Mouse (Mus musculus) intestine, postnatal 0 days (tissue): ENCODE data around the gene Ctu2. TPM values are rescaled to one million over a fixed set of nuclear protein-coding genes. Genes with fewer than 3 reads are reported as not detected.

Source experiments
- ATAC-seq: fragments of 200-750 bp; cut with Nextera tagmentation; 2 replicates; pipeline ENCODE4 v1.8.0; 2017; ENCODE audit warnings: mild to moderate bottlenecking, moderate TSS enrichment, moderate library complexity
- H3K27ac ChIP-seq: fragments of 300-500 bp; sonication (generic); 2 replicates; pipeline ENCODE4 v1.5.1; 2014; ENCODE audit warnings: mild to moderate bottlenecking, low read depth, low read length, moderate library complexity
- H3K27me3 ChIP-seq: fragments of 300-500 bp; sonication (generic); replicated peaks from 2 replicates; pipeline ENCODE4 v1.6.1; 2014; ENCODE audit warnings: low read length, mixed read lengths; ENCODE audit not compliant: control insufficient read depth, insufficient read depth
- H3K36me3 ChIP-seq: fragments of 300-500 bp; sonication (generic); 2 replicates; pipeline ENCODE4 v1.6.1; 2014; ENCODE audit warnings: mild to moderate bottlenecking, moderate library complexity; ENCODE audit not compliant: control insufficient read depth, insufficient read depth
- H3K4me1 ChIP-seq: fragments of 300-500 bp; sonication (generic); replicated peaks from 2 replicates; pipeline ENCODE4 v1.6.1; 2014; ENCODE audit warnings: antibody characterized with exemption, low read length, mixed read lengths; ENCODE audit not compliant: control insufficient read depth, insufficient read depth
- H3K4me2 ChIP-seq: fragments of 300-500 bp; sonication (generic); replicated peaks from 2 replicates; pipeline ENCODE4 v1.6.1; 2014; ENCODE audit warnings: low read depth, mild to moderate bottlenecking, moderate library complexity
- H3K4me3 ChIP-seq: fragments of 300-500 bp; sonication (generic); 2 replicates; pipeline ENCODE4 v1.5.1; 2014; ENCODE audit warnings: low read depth, low read length
- H3K9ac ChIP-seq: fragments of 300-500 bp; sonication (generic); 2 replicates; pipeline ENCODE4 v1.6.1; 2014; ENCODE audit warnings: mild to moderate bottlenecking, low read depth, low read length
- H3K9me3 ChIP-seq: fragments of 300-500 bp; sonication (generic); 2 replicates; pipeline ENCODE4 v1.6.1; 2016; ENCODE audit warnings: mixed run types; ENCODE audit not compliant: control insufficient read depth
- CTCF ChIP-seq: sonication (generic); IDR thresholded peaks from 2 replicates; pipeline ENCODE4 v1.5.1; 2016; ENCODE audit warnings: low read depth, mild to moderate bottlenecking, control low read depth, antibody characterized with exemption, moderate library complexity
- WGBS: fragments of 180-500 bp; shearing (Covaris S2); extraction: QIAGEN DNeasy Blood & Tissue Kit; methylation state at CpG from one replicate; pipeline ENCODE4 v1.1.7; 2014; 5-methylcytosine and 5-hydroxymethylcytosine counted together
- polyA plus RNA-seq: library from polyadenylated mRNA; unstranded; fragments of >200 nt; fragmentation: Nextera tagmentation; extraction: Ambion mirVana; gene quantifications from 2 replicates; pipeline ENCODE4 v1.2.1, GENCODE M21; 2015

Gene Ctu2
- polyA plus RNA-seq, 1 experiment from 2014 or later, result 22.4 TPM

DNA sequence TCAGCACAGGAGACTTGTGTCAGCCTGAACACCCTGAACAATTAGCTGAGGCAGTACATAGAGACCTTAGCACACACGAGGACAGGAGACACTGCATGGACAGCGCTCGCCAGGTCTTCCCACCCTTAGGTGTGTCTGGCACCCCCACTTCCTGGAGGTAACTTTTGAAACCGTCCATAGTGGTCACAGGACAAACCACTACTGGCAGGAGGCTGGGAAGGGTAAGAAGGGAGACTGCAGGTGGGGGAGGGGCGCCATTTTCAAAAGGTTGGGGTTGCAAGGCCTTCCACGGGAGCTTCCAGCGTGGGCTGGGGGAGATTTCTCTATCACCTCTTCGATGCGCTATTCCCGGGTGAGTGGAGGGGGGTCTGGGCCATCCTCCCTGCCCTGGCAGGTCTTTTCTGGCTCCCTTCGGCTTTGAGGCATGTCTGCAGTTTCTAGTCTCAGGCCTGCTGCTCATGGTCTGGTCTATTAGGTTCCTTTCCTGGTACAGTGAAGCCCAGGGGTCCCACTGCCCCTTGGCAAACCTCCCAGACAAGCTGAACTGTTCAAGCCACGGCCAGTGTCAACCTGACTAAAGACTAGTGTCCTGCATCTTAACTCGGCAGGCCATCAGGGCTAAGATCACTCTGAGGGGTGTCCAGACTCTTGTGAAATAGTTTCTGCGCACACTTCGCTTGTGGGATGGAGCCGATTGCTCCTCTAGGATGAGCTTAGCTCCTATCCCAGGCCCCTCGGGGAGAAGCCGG is 44.1 kb upstream of the Ctu2 start:
- H3K4me3 ChIP-seq, result peak overlapping the region; percentile 67
- H3K27me3 ChIP-seq, result no peaks in the 10 kb centered on the region
- no peak for TF ChIP-seq CTCF
- H3K27ac ChIP-seq, result peak overlapping the region; percentile 75
- 17% methylated on average over 18 of the region's 18 CpGs for WGBS
- H3K9ac ChIP-seq, result peak overlapping the region; percentile 69
- H3K9me3 ChIP-seq, result no peaks in the 10 kb centered on the region
- peaks cover 5% of the 10 kb centered on the region; the same call in 1 of the 2 replicates for H3K4me1 ChIP-seq
- ATAC-seq, result peak; percentile 25; the same call in 1 of the 2 replicates
- peak overlapping the region; percentile 97 for H3K4me2 ChIP-seq
- H3K36me3 ChIP-seq, result peaks cover 11% of the 10 kb centered on the region; the same call in 1 of the 2 replicates

- Histone ChIP-seq H3K27ac (peak within 1 kb of the TSS; percentile 75), H3K36me3 (peaks cover 17% of the 10 kb centered on the region; the same call in 1 of the 2 replicates), H3K4me2 (peak within 1 kb of the TSS; percentile 97), H3K9me3 (no peaks in the 10 kb centered on the region), H3K4me1 (peaks cover 5% of the 10 kb centered on the region; the same call in 1 of the 2 replicates), H3K4me3 (peak within 1 kb of the TSS; percentile 67), H3K27me3 (no peaks in the 10 kb centered on the region), H3K9ac (peak within 1 kb of the TSS; percentile 69)
- TF ChIP-seq CTCF, result no peak
- WGBS, result 2% methylated on average over 44 of the region's 45 CpGs
- peak; percentile 80 for ATAC-seq
These were observed 43.3 kb upstream of the Ctu2 start, which contains the start of gene Cyba for GRCm38 (mm10) chr8:122432443-122433268. TSS of gene Cyba (minus strand) at chr8:122432930.

GRCm38 (mm10) chr8:122433269-122433905 is 42.6 kb upstream of the Ctu2 start:
- Histone ChIP-seq H3K4me2 (peak overlapping the region; percentile 97), H3K4me1 (peaks cover 5% of the 10 kb centered on the region; the same call in 1 of the 2 replicates), H3K9me3 (no peaks in the 10 kb centered on the region), H3K27ac (peak overlapping the region; percentile 75; the same call in 1 of the 2 replicates), H3K27me3 (no peaks in the 10 kb centered on the region), H3K36me3 (peaks cover 19% of the 10 kb centered on the region), H3K4me3 (peak overlapping the region; percentile 67; the same call in 1 of the 2 replicates), H3K9ac (no peak overlapping the region)
- peak; percentile 59 for TF ChIP-seq CTCF
- peak; percentile 3; the same call in 1 of the 2 replicates for ATAC-seq
- WGBS, result 62% methylated on average over 11 of the region's 11 CpGs

DNA sequence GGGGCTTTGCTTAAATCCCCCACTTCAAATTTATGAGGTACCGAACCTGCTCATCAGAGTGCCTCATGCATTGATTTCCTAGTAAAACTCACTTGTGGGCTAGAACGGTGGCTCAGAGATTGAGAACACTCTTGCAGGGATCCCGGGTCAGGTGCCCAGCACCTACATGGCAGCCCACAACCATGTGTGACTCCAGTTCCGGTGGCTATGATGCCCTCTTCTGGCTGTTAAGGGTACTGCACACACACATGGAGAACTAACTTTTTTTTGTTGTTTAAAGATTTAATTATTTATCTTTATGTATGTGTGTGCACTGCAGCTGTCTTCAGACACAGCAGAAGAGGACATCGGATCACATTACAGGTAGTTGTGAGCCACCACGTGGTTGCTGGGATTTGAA is 40.6 kb upstream of the Ctu2 start:
- ATAC-seq, result no peak
- WGBS, result 89% methylated on average over 6 of the region's 6 CpGs
- Histone ChIP-seq H3K4me2 (no peak overlapping the region), H3K4me3 (no peak overlapping the region), H3K4me1 (peaks cover 5% of the 10 kb centered on the region; the same call in 1 of the 2 replicates), H3K27ac (no peak overlapping the region), H3K9me3 (no peaks in the 10 kb centered on the region), H3K9ac (no peak overlapping the region), H3K36me3 (peaks cover 34% of the 10 kb centered on the region), H3K27me3 (no peaks in the 10 kb centered on the region)
- peak; percentile 59 for TF ChIP-seq CTCF

- Histone ChIP-seq H3K27me3 (no peaks in the 10 kb centered on the region), H3K27ac (no peak overlapping the region), H3K4me3 (no peak overlapping the region), H3K4me1 (peaks cover 5% of the 10 kb centered on the region; the same call in 1 of the 2 replicates), H3K9ac (no peak overlapping the region), H3K9me3 (no peaks in the 10 kb centered on the region), H3K36me3 (peaks cover 34% of the 10 kb centered on the region), H3K4me2 (no peak overlapping the region)
- no peak for TF ChIP-seq CTCF
- no peak for ATAC-seq
- 92% methylated on average over 9 of the region's 9 CpGs for WGBS
These were observed 39.8 kb upstream of the Ctu2 start for GRCm38 (mm10) chr8:122436146-122436545.
